Mouse (Mus musculus) MEL (cell line): ENCODE measurements around the gene Kirrel3. TPM values are rescaled to one million over a fixed set of nuclear protein-coding genes. Genes with fewer than 3 reads are reported as not detected.

Source experiments
- DNase-seq: peaks from one replicate; pipeline ENCODE4 v3.0.0; 2011; ENCODE audit warnings: low read depth, low spot score
- H3K27ac ChIP-seq: 2 replicates; pipeline ENCODE4 v1.5.1; 2012; ENCODE audit warnings: low read depth, mild to moderate bottlenecking, control low read depth, low read length, moderate library complexity; ENCODE audit not compliant: control insufficient read depth
- H3K27me3 ChIP-seq, 2 experiments: fragments of 150-350 bp in 1 of 2; sonication (generic) in 1 of 2; 2 replicates each; pipeline ENCODE4 v1.6.1; 2012; ENCODE audit warnings: low read length in 2 of 2, mild to moderate bottlenecking in 2 of 2, improper control_type of control experiment in 1 of 2, moderate library complexity in 1 of 2; ENCODE audit not compliant: insufficient read depth in 2 of 2, control insufficient read depth in 1 of 2
- H3K36me3 ChIP-seq, 2 experiments: 2 replicates each; pipeline ENCODE4 v1.6.1; 2012 to 2014; ENCODE audit warnings: low read length in 2 of 2, improper control_type of control experiment in 1 of 2, inconsistent platforms in 1 of 2, mild to moderate bottlenecking in 1 of 2; ENCODE audit not compliant: insufficient read depth in 2 of 2, control insufficient read depth in 1 of 2
- H3K4me1 ChIP-seq, 2 experiments: fragments of 150-350 bp in 1 of 2; sonication (generic) in 1 of 2; 2 replicates each; pipeline ENCODE4 v1.6.1; 2012; ENCODE audit warnings: low read length in 2 of 2, improper control_type of control experiment in 1 of 2, mild to moderate bottlenecking in 1 of 2; ENCODE audit not compliant: insufficient read depth in 2 of 2, control insufficient read depth in 1 of 2
- H3K4me3 ChIP-seq, 2 experiments: fragments of 150-350 bp in 1 of 2; sonication (generic) in 1 of 2; 2 replicates each; pipeline ENCODE4 v1.5.1; 2012; ENCODE audit warnings: low read depth in 2 of 2, low read length in 2 of 2, mild to moderate bottlenecking in 2 of 2, moderate library complexity in 2 of 2, control low read depth in 1 of 2, improper control_type of control experiment in 1 of 2; ENCODE audit not compliant: control insufficient read depth in 1 of 2, insufficient read depth in 1 of 2
- H3K79me2 ChIP-seq: 2 replicates; pipeline ENCODE4 v1.6.1; 2012; ENCODE audit warnings: mild to moderate bottlenecking, low read length, moderate library complexity; ENCODE audit not compliant: control insufficient read depth, poor library complexity, insufficient read depth
- H3K9ac ChIP-seq: 2 replicates; pipeline ENCODE4 v1.6.1; 2012; ENCODE audit warnings: low read depth, mild to moderate bottlenecking, control low read depth, low read length, moderate library complexity; ENCODE audit not compliant: control insufficient read depth, poor library complexity, severe bottlenecking
- H3K9me3 ChIP-seq: fragments of 150-350 bp; sonication (generic); replicated peaks from 2 replicates; pipeline ENCODE4 v1.6.1; 2012; ENCODE audit warnings: mild to moderate bottlenecking, low read length, improper control_type of control experiment, moderate library complexity; ENCODE audit not compliant: insufficient read depth
- CTCF ChIP-seq, 3 experiments: IDR thresholded peaks in 2 of 3; conservative IDR thresholded peaks in 1 of 3; 2 replicates each; pipeline ENCODE4 v1.5.1; 2011 to 2012; ENCODE audit warnings: low read length in 3 of 3, low read depth in 2 of 3, mild to moderate bottlenecking in 2 of 3, improper control_type of control experiment in 1 of 3, inconsistent platforms in 1 of 3, mixed read lengths in 1 of 3, moderate library complexity in 1 of 3; ENCODE audit not compliant: control insufficient read depth in 1 of 3, insufficient read depth in 1 of 3, poor library complexity in 1 of 3, severe bottlenecking in 1 of 3
- ELF1 ChIP-seq: IDR thresholded peaks from 2 replicates; pipeline ENCODE4 v1.6.1; 2014; ENCODE audit warnings: low read depth, mild to moderate bottlenecking, inconsistent platforms, low read length, improper control_type of control experiment, moderate library complexity
- EP300 ChIP-seq, 2 experiments: IDR thresholded peaks; 2 replicates each; pipeline ENCODE4 v1.6.1; 2011; ENCODE audit warnings: improper control_type of control experiment in 2 of 2, low read length in 2 of 2, low read depth in 1 of 2, mild to moderate bottlenecking in 1 of 2
- ETS1 ChIP-seq: IDR thresholded peaks from 2 replicates; pipeline ENCODE4 v1.6.1; 2012; ENCODE audit warnings: low read depth, mild to moderate bottlenecking, inconsistent platforms, low read length, improper control_type of control experiment, moderate library complexity
- GATA1 ChIP-seq: IDR thresholded peaks from 2 replicates; pipeline ENCODE4 v1.6.1; 2011; ENCODE audit warnings: low read depth, low read length, improper control_type of control experiment
- KAT2A ChIP-seq: conservative IDR thresholded peaks from 2 replicates; pipeline ENCODE4 v1.6.1; 2012; ENCODE audit warnings: low read depth, low read length, improper control_type of control experiment, inconsistent platforms
- MYC ChIP-seq: IDR thresholded peaks from 2 replicates; pipeline ENCODE4 v1.6.1; 2011; ENCODE audit warnings: low read depth, mild to moderate bottlenecking, low read length, improper control_type of control experiment, moderate library complexity
- POLR2A ChIP-seq, 2 experiments: IDR thresholded peaks; 2 replicates each; pipeline ENCODE4 v1.6.1; 2011 to 2012; ENCODE audit warnings: low read length in 2 of 2, mild to moderate bottlenecking in 2 of 2, control low read depth in 1 of 2, improper control_type of control experiment in 1 of 2, low read depth in 1 of 2, moderate library complexity in 1 of 2; ENCODE audit not compliant: control insufficient read depth in 1 of 2, insufficient read depth in 1 of 2, poor library complexity in 1 of 2
- RCOR1 ChIP-seq: IDR thresholded peaks from 2 replicates; pipeline ENCODE4 v1.6.1; 2012; ENCODE audit warnings: low read depth, mild to moderate bottlenecking, inconsistent platforms, low read length, improper control_type of control experiment
- SIN3A ChIP-seq: IDR thresholded peaks from 2 replicates; pipeline ENCODE4 v1.6.1; 2012; ENCODE audit warnings: low read length, improper control_type of control experiment, inconsistent platforms
- USF1 ChIP-seq: IDR thresholded peaks from 2 replicates; pipeline ENCODE4 v1.6.1; 2014; ENCODE audit warnings: low read depth, mild to moderate bottlenecking, inconsistent platforms, low read length, improper control_type of control experiment, moderate library complexity
- USF2 ChIP-seq, 2 experiments: IDR thresholded peaks; 2 replicates each; pipeline ENCODE4 v1.6.1; 2011 to 2012; ENCODE audit warnings: improper control_type of control experiment in 2 of 2, low read length in 2 of 2, borderline replicate concordance in 1 of 2, inconsistent platforms in 1 of 2, low read depth in 1 of 2, mild to moderate bottlenecking in 1 of 2; ENCODE audit not compliant: insufficient read depth in 1 of 2
- ZKSCAN1 ChIP-seq: IDR thresholded peaks from 2 replicates; pipeline ENCODE4 v1.6.1; 2012; ENCODE audit warnings: low read depth, mild to moderate bottlenecking, inconsistent platforms, low read length, improper control_type of control experiment, moderate library complexity
- polyA plus RNA-seq, 2 experiments: library from polyadenylated mRNA; stranded (reverse) in 1 of 2; unstranded in 1 of 2; fragments of >175 nt in 1 of 2; fragments of >200 nt in 1 of 2; gene quantifications; 2 replicates each; pipeline versions ENCODE4 v1.2.1 to v1.2.4; 2012; ENCODE audit warnings: low replicate concordance in 2 of 2, low read depth in 1 of 2; ENCODE audit not compliant: insufficient read length in 2 of 2, insufficient read depth in 1 of 2, missing spikeins in 1 of 2
- total RNA-seq: library from RNA; depleted of rRNA; stranded (reverse); fragments of 300-350 nt; gene quantifications from 2 replicates; pipeline ENCODE4 v1.2.3, GENCODE M21; 2012

Kirrel3 gene
- total and polyA plus RNA-seq, 3 experiments: 0.06 TPM; not detected in 2

DNA sequence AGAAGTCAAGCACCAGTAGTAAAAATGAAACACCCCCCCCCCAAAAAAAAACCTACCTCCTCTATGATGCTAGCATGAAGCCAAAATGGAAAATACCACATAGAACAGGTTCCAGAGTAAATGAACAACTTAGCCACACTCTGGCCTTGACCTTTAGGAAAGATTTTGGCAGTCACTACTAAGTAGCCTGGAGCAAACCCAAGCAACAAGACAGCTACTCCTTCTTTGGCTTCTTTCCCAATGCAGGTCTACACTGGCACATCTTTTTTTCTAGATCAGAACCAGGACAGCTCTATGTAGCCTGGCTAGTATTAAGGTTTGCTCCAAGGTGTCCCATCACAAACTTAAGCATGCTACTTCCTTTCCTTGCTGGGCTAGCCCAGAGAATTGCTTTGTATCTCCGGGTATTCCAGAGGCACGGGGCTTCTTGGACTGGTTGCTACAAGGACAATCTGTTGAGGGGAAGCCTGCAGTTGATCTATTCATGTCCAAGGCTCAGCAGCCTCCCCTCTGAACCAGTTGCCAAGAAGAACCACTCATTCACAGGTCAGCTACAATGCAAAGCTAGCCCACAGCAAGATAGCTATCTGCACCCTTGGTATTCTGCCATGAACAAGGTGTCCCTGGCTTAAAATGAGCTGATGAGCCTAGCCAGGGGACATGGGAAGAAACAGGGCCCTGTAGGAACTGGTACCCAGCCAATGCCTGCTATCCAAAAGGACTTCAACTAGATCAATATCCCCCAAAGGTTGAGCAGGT lies 573.1 kb downstream of the Kirrel3 start:
- peaks cover 1 to 41% of the 10 kb centered on the region in 2 experiments; a peak in 3 of 4 replicates for H3K36me3 ChIP-seq
- no peak overlapping the region for H3K27ac ChIP-seq
- H3K4me1 ChIP-seq: peaks cover 11 to 35% of the 10 kb centered on the region in 2 experiments

DNA sequence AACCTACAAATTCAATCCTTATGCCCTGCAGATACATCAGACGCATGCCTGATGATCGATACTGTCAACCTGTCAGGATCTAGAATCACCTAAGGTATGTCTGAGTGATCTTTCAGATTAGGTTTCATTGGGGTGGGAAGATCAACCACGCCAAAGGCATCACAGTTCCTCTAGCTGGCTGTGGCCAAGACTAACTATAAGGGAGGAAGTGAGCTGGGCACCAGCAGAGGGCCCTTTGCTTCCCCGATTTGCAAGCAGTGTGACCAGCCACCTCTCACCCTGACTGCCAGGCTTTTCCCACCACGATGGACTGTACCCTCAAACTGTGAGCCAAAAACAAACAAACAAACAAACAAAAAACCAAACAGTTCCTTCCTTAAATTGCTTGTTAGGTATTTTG lies 574.2 kb downstream of the Kirrel3 start:
- Histone ChIP-seq H3K9ac (no peak overlapping the region), H3K27me3 (no peaks in the 10 kb centered on the region), H3K4me3 (no peak overlapping the region), H3K27ac (no peak overlapping the region), H3K4me1 (peaks cover 11 to 35% of the 10 kb centered on the region in 2 experiments), H3K79me2 (peaks cover 10% of the 10 kb centered on the region), H3K9me3 (no peaks in the 10 kb centered on the region), H3K36me3 (peaks cover 0 to 42% of the 10 kb centered on the region in 2 experiments; a peak in 2 of 4 replicates)
- DNase-seq: no peak
- TF ChIP-seq CTCF (IDR thresholded peaks at IDR 0.05 in 2 of 3, conservative IDR thresholded peaks at IDR 0.05 in 1 of 3; ENCODE audit: control insufficient read depth in 1 of 3, insufficient read depth in 1 of 3, low read depth in 2 of 3, low read length in 3 of 3, poor library complexity in 1 of 3, severe bottlenecking in 1 of 3) (0 out of 6 replicates have a peak, but pooled peaks of 1 of the 3 experiments have one; percentile 7), RCOR1 (no peak)

More for the DNA sequence above, 573.1 kb downstream of the Kirrel3 start:
- no peak overlapping the region for H3K9ac ChIP-seq
- H3K79me2 ChIP-seq: peaks cover 10% of the 10 kb centered on the region
- no peak for DNase-seq
- H3K27me3 ChIP-seq: no peaks in the 10 kb centered on the region
- H3K9me3 ChIP-seq: no peaks in the 10 kb centered on the region
- TF ChIP-seq MYC: no peak
- no peak for TF ChIP-seq USF2 (IDR thresholded peaks at IDR 0.05; ENCODE audit: borderline replicate concordance in 1 of 2, insufficient read depth in 1 of 2, low read depth in 1 of 2, low read length in 2 of 2)
- TF ChIP-seq SIN3A: no peak
- no peak for TF ChIP-seq POLR2A (IDR thresholded peaks at IDR 0.05; ENCODE audit: control insufficient read depth in 1 of 2, insufficient read depth in 1 of 2, low read depth in 1 of 2, low read length in 2 of 2, poor library complexity in 1 of 2)
- TF ChIP-seq ZKSCAN1: no peak
- TF ChIP-seq CTCF (IDR thresholded peaks at IDR 0.05 in 2 of 3, conservative IDR thresholded peaks at IDR 0.05 in 1 of 3; ENCODE audit: control insufficient read depth in 1 of 3, insufficient read depth in 1 of 3, low read depth in 2 of 3, low read length in 3 of 3, poor library complexity in 1 of 3, severe bottlenecking in 1 of 3): no peak
- no peak for TF ChIP-seq USF1
- no peak for TF ChIP-seq KAT2A
- H3K4me3 ChIP-seq: no peak overlapping the region

DNA sequence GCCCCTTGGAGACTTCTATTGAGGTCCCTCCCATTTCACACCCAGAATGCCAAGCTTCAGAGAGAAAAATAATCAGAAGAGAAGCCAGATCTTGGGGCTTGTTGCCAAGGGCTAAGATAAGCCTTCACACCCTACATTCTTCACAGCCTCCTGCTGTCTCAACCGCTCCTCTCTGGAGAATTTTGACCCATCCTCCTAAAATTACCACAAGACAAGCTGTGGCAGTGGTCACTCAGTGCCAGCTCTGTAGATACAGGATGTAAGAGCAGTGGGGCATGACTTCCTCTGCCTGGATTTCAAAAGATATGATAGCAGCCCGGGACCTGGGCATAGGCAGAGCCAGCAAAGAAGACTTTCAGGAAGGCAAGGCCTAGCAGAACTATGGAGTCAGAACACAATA lies 575.8 kb downstream of the Kirrel3 start:
- peaks cover 0 to 40% of the 10 kb centered on the region in 2 experiments; a peak in 2 of 4 replicates for H3K36me3 ChIP-seq
- H3K9me3 ChIP-seq: no peaks in the 10 kb centered on the region
- TF ChIP-seq SIN3A: peak; percentile 43
- TF ChIP-seq GATA1: peak; percentile 59; the same call in 1 of the 2 replicates
- peak; percentile 40; the same call in 1 of the 2 replicates for TF ChIP-seq ETS1
- no peak for TF ChIP-seq ELF1
- peak; percentile 29 to 42; a peak in 3 of 4 replicates for TF ChIP-seq EP300 (IDR thresholded peaks at IDR 0.05; ENCODE audit: low read depth in 1 of 2, low read length in 2 of 2)
- TF ChIP-seq, all 39 proteins: peak for 4
- Histone ChIP-seq H3K79me2 (peaks cover 9% of the 10 kb centered on the region), H3K27me3 (no peaks in the 10 kb centered on the region), H3K9ac (no peak overlapping the region), H3K4me1 (peaks cover 11 to 35% of the 10 kb centered on the region in 2 experiments), H3K27ac (peak overlapping the region; percentile 28; the same call in 1 of the 2 replicates), H3K4me3 (no peak overlapping the region)
- DNase-seq: peak; percentile 51
